Mouse (Mus musculus) induced T-regulatory cell, adult 2 months (primary cell): ENCODE data around the gene Dmbt1.
"Not testable (repeated sequence)": the region's sequence is repeated elsewhere in the genome, so short reads cannot be mapped to it uniquely, and the experiment has no call there.

ENCODE experiments used
- DNase-seq: peaks from one replicate; pipeline ENCODE4 v3.0.0-alpha.2; 2012; ENCODE audit warnings: low read depth

Dmbt1 gene

GRCm38 (mm10) chr7:131049829-131050228, 18.0 kb downstream of the Dmbt1 start:
- not testable (repeated sequence) for DNase-seq

GRCm38 (mm10) chr7:131054808-131055370, 23.0 kb downstream of the Dmbt1 start:
- peak; percentile 16 for DNase-seq

- not testable (repeated sequence) for DNase-seq
Measured at GRCm38 (mm10) chr7:131057918-131058317, 26.1 kb downstream of the Dmbt1 start.

- DNase-seq: not testable (repeated sequence)
Measured at GRCm38 (mm10) chr7:131059808-131060207, 28.0 kb downstream of the Dmbt1 start.

GRCm38 (mm10) chr7:131062541-131062940, 30.7 kb downstream of the Dmbt1 start:
- no peak for DNase-seq

GRCm38 (mm10) chr7:131068191-131068590, 36.3 kb downstream of the Dmbt1 start:
- not testable (repeated sequence) for DNase-seq

- DNase-seq: not testable (repeated sequence)
Measured at GRCm38 (mm10) chr7:131073476-131073875, 41.6 kb downstream of the Dmbt1 start.

GRCm38 (mm10) chr7:131074098-131074497, 42.2 kb downstream of the Dmbt1 start:
- not testable (repeated sequence) for DNase-seq

GRCm38 (mm10) chr7:131075956-131076355, 44.1 kb downstream of the Dmbt1 start:
- peak; percentile 5 for DNase-seq

GRCm38 (mm10) chr7:131082403-131082802, 50.5 kb downstream of the Dmbt1 start:
- DNase-seq: not testable (repeated sequence)

- DNase-seq: peak; percentile 44
Measured at GRCm38 (mm10) chr7:131112486-131112885, 80.6 kb downstream of the Dmbt1 start.

- DNase-seq: no peak
Measured at GRCm38 (mm10) chr7:131113676-131114075, 81.8 kb downstream of the Dmbt1 start.

GRCm38 (mm10) chr7:131114434-131114833, 82.6 kb downstream of the Dmbt1 start:
- DNase-seq: no peak

GRCm38 (mm10) chr7:131122210-131122807, 90.5 kb downstream of the Dmbt1 start:
- no peak for DNase-seq

- no peak for DNase-seq
Measured at GRCm38 (mm10) chr7:131130021-131130420, 98.2 kb downstream of the Dmbt1 start.

GRCm38 (mm10) chr7:131133181-131133580, 101.3 kb downstream of the Dmbt1 start:
- DNase-seq: no peak

- no peak for DNase-seq
Measured at GRCm38 (mm10) chr7:131146214-131146613, 114.4 kb downstream of the Dmbt1 start, which contains the start of gene 4933402N03Rik. Gene 4933402N03Rik (minus strand): TSS chr7:131146314.

- no peak for DNase-seq
Measured at GRCm38 (mm10) chr7:131150179-131150578, 118.3 kb downstream of the Dmbt1 start.

- no peak for DNase-seq
Measured at GRCm38 (mm10) chr7:131153044-131153443, 121.2 kb downstream of the Dmbt1 start.

- no peak for DNase-seq
Measured at GRCm38 (mm10) chr7:131162251-131162650, 130.4 kb downstream of the Dmbt1 start.

- no peak for DNase-seq
Measured at GRCm38 (mm10) chr7:131167771-131168170, 135.9 kb downstream of the Dmbt1 start.

GRCm38 (mm10) chr7:131169099-131169498, 137.2 kb downstream of the Dmbt1 start:
- no peak for DNase-seq
